Mouse (Mus musculus): ENCODE data around the gene Rrn3.
"Not testable (repeated sequence)": the region's sequence is repeated elsewhere in the genome, so short reads cannot be mapped to it uniquely, and the experiment has no call there.

DNA sequence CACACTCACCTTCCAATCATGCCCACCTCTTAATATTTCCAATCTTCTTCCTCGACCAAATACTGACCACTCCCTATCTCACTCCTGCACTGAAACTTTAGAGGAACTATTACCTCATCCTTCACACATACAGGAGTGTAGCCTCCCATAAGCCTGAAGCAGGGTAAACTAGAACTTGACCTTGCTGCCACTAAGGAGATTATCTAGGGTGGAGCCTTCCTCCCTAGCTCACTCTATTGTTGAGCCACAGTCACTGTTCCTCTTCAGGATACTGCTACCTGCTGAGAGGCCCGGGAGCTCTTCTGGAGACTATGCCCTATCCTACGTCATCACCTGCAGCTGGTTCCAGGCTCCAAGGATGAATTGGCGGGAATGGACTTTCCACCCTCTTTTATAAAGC, 41.5 kb upstream of the Rrn3 start:
- TF ChIP-seq CTCF (IDR thresholded peaks at IDR 0.05; ENCODE audit: extremely low read depth, insufficient read length, insufficient replicate concordance, low read depth, low read length); POLR2A (IDR thresholded peaks at IDR 0.05; ENCODE audit: low read depth, low read length): not testable (repeated sequence)
